Mouse (Mus musculus) ES-Bruce4 (cell line): ENCODE data around the gene Grm1. TPM values are rescaled to one million over a fixed set of nuclear protein-coding genes. Genes with fewer than 3 reads are reported as not detected.

Experiments used
- H3K27ac ChIP-seq: 2 replicates; pipeline ENCODE4 v1.5.1; 2012; ENCODE audit warnings: low read length, inconsistent platforms; ENCODE audit not compliant: insufficient read depth
- H3K27me3 ChIP-seq: 2 replicates; pipeline ENCODE4 v1.6.1; 2012; ENCODE audit warnings: mild to moderate bottlenecking, low read length, inconsistent platforms; ENCODE audit not compliant: control insufficient read depth, poor library complexity, insufficient read depth, severe bottlenecking
- H3K36me3 ChIP-seq: 2 replicates; pipeline ENCODE4 v1.6.1; 2012; ENCODE audit warnings: inconsistent platforms, mild to moderate bottlenecking, low read length, moderate library complexity; ENCODE audit not compliant: control insufficient read depth, poor library complexity, insufficient read depth, severe bottlenecking
- H3K4me1 ChIP-seq: one replicate; pipeline ENCODE4 v1.8.1; 2011; ENCODE audit warnings: low read length; ENCODE audit not compliant: control insufficient read depth, insufficient read depth
- H3K4me3 ChIP-seq: 2 replicates; pipeline ENCODE4 v1.5.1; 2011; ENCODE audit warnings: low read depth, mild to moderate bottlenecking, low read length
- H3K9ac ChIP-seq: 2 replicates; pipeline ENCODE4 v1.6.1; 2012; ENCODE audit warnings: low read depth, mild to moderate bottlenecking, inconsistent platforms; ENCODE audit not compliant: poor library complexity, severe bottlenecking
- H3K9me3 ChIP-seq: replicated peaks from 2 replicates; pipeline ENCODE4 v1.6.1; 2012; ENCODE audit warnings: mild to moderate bottlenecking, low read length, inconsistent platforms; ENCODE audit not compliant: control insufficient read depth, poor library complexity, insufficient read depth, severe bottlenecking
- CTCF ChIP-seq: IDR thresholded peaks from one replicate; pipeline ENCODE4 v1.8.1; 2011; ENCODE audit warnings: low read depth, low read length
- EP300 ChIP-seq: IDR thresholded peaks from 2 replicates; pipeline ENCODE4 v1.6.1; 2011; ENCODE audit warnings: low read depth, low read length; ENCODE audit not compliant: insufficient read depth
- POLR2A ChIP-seq: IDR thresholded peaks from one replicate; pipeline ENCODE4 v1.8.1; 2011; ENCODE audit warnings: low read length; ENCODE audit not compliant: insufficient read depth
- polyA plus RNA-seq: library from polyadenylated mRNA; stranded (reverse); fragments of >200 nt; gene quantifications from 2 replicates; pipeline ENCODE4 v1.2.4, GENCODE M21; 2011; ENCODE audit warnings: low read depth; ENCODE audit not compliant: missing spikeins, insufficient read depth, insufficient read length

Gene Grm1
- polyA plus RNA-seq, 1 experiment, result not detected

DNA sequence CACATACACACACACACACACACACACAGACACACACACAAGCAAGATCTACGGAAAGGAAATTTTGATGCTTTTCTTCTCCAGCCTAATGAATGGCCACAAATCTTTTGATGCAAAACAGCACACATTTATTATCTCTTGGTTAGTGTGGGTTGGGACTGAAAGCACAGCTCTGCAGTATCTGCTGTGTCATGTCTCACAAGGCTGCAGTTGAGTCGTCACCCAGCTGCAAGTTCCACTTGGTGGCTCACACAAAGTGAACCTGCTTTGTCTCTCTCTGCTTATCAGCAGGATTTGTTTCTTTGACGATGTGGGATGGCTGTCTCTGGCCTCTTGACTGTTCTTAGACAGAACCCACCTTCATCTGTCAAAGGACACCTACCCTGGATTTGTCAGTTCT is 68.5 kb downstream of the Grm1 start:
- Histone ChIP-seq H3K27me3 (no peaks in the 10 kb centered on the region), H3K9ac (no peak overlapping the region), H3K4me3 (no peak overlapping the region), H3K9me3 (no peaks in the 10 kb centered on the region), H3K27ac (no peak overlapping the region), H3K4me1 (no peaks in the 10 kb centered on the region), H3K36me3 (no peaks in the 10 kb centered on the region)
- TF ChIP-seq CTCF (no peak), POLR2A (no peak)

DNA sequence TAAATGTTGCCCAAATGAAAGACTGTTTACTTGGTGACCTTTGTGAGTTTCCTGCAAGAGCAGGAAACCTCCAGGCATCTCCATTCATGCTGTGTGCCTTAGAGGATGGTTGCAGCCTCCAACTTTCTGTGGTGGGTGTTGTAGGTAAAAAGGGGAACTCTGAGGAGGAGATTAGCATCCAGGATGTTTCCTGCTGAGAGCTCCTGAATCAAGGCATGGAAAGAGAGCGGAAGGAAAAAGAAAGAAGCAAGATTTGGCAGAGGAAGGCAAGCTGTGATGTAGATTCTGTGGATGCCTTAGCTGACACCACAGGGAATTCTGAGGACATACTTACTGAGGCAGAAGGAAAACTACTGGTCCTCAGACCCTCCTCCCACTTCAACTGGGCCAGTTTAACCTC is 85.4 kb downstream of the Grm1 start:
- Histone ChIP-seq H3K9me3 (no peaks in the 10 kb centered on the region), H3K36me3 (no peaks in the 10 kb centered on the region), H3K9ac (no peak overlapping the region), H3K27me3 (no peaks in the 10 kb centered on the region), H3K4me3 (no peak overlapping the region), H3K27ac (peak overlapping the region; percentile 65; the same call in 1 of the 2 replicates), H3K4me1 (peaks cover 3% of the 10 kb centered on the region)
- peak; percentile 45; the same call in 1 of the 2 replicates for TF ChIP-seq EP300
- TF ChIP-seq POLR2A, result no peak

DNA sequence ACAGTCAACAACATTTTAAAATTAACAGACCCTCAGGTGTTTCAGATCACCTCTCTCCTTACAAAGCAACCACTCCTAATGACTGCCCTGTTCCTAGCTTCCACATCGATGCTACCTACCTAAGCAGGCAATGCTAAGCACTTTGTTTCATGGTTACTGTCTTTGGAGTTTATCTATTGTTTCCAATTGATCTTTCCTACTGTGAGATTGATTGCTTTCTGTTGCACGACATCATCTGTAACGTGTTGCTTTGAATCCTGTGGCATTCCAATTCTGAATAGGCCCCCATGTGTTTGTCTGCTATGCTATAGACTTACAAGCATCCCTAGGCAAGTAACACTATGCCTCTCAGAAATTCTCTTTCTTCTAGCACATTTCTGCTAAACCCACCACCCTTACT is 90.4 kb downstream of the Grm1 start:
- TF ChIP-seq CTCF (no peak), POLR2A (no peak), EP300 (no peak)
- Histone ChIP-seq H3K4me1 (no peaks in the 10 kb centered on the region), H3K36me3 (no peaks in the 10 kb centered on the region), H3K27ac (no peak overlapping the region), H3K9ac (no peak overlapping the region), H3K27me3 (no peaks in the 10 kb centered on the region), H3K4me3 (no peak overlapping the region), H3K9me3 (no peaks in the 10 kb centered on the region)

DNA sequence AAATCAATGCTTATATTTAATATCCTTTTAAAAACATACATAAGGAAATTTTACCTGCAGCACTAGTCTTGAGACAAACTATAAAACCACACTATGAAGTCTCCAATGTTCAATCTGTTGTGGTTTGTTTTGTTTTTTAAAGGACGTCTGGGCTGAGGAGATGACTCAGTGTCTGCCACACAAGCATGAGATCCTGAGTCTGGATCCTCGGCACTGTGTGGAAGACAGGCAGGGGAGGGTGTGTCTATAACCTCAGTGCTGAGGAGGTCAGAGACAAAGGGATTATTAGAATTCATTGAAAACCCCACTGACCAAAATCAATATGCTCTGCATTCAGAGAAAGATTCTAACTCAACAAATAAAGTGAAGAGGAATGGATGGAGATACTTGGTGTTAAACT is 110.8 kb downstream of the Grm1 start:
- no peaks in the 10 kb centered on the region for H3K36me3 ChIP-seq
- no peak overlapping the region for H3K27ac ChIP-seq
- H3K9me3 ChIP-seq, result no peaks in the 10 kb centered on the region
- H3K27me3 ChIP-seq, result no peaks in the 10 kb centered on the region
- no peak overlapping the region for H3K9ac ChIP-seq
- no peaks in the 10 kb centered on the region for H3K4me1 ChIP-seq
- TF ChIP-seq POLR2A, result no peak
- no peak for TF ChIP-seq CTCF
- TF ChIP-seq EP300, result no peak
- no peak overlapping the region for H3K4me3 ChIP-seq

DNA sequence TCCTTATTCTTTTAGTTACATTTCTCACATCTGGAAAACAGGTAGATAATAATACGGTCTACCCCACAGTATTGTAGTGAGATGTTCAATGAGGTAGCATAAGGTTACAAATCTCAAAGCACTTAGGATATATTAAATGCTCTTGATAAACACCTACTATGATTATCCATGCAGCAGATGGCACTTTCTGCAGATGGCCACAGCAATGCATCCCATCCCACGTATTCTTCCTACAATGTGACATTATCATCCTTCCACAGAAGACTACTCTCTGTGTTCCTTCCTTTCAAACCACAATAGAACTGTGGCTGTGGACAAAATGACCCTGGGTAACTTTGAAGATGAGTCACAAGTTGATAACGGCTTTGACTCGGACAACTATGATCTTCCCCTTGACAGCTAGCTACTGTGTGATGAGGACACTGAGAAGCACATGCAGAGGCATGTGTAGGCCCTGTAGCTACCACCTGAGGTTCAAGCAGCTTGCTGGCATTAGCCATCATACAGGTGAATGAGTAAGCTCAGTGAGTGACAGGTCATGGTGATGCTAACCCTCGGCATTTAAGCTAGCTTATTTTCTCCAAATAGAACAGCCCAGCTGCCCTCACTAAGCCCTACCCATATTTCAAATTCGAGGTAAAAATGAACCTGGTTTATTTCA is 117.5 kb downstream of the Grm1 start:
- Histone ChIP-seq H3K36me3 (no peaks in the 10 kb centered on the region), H3K4me1 (no peaks in the 10 kb centered on the region), H3K27me3 (no peaks in the 10 kb centered on the region), H3K4me3 (no peak overlapping the region), H3K27ac (no peak overlapping the region), H3K9me3 (0 out of 2 replicates have a peak, but pooled peaks cover 4% of the 10 kb centered on the region), H3K9ac (no peak overlapping the region)
- TF ChIP-seq EP300, result no peak
- no peak for TF ChIP-seq CTCF
- TF ChIP-seq POLR2A, result no peak

DNA sequence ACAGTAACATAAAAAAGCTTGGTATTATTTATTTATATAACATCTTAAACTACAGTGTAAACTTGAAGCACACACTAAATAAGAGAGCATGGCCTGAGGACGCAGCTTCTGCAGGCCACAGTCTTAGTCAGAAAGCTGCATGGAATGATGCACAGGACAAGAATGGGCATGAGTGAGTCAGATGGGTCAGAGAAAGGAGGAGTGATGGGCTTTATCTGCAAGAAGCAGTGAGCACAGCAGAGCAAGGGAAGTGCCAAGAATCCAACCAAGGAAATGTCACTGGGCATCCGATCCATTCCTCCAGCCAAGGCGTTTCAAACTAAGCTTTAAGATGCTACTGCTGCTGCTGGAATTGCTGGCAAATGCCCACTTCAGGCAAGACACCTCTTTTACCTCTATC is 131.6 kb downstream of the Grm1 start:
- TF ChIP-seq CTCF (no peak), EP300 (no peak), POLR2A (no peak)
- Histone ChIP-seq H3K4me1 (no peaks in the 10 kb centered on the region), H3K36me3 (no peaks in the 10 kb centered on the region), H3K9me3 (no peaks in the 10 kb centered on the region; the same call in 1 of the 2 replicates), H3K27me3 (no peaks in the 10 kb centered on the region), H3K27ac (no peak overlapping the region), H3K4me3 (no peak overlapping the region), H3K9ac (no peak overlapping the region)
